Mouse (Mus musculus) heart, adult 9 months (tissue): ENCODE results near the gene Pbx2.

ENCODE experiments used
- DNase-seq, 2 experiments: peaks; one replicate each; pipeline ENCODE4 v3.0.0; 2022; ENCODE audit warnings: low spot score in 2 of 2

Gene Pbx2

GRCm38 (mm10) chr17:34603375-34604060, 12.5 kb downstream of the Pbx2 start, which contains the start of gene Rnf5:
TSS of gene Rnf5 (minus strand) at chr17:34603690.
- DNase-seq: peak; percentile 100

- peak; percentile 99 for DNase-seq
Measured at GRCm38 (mm10) chr17:34604061-34604508, 13.0 kb downstream of the Pbx2 start, which contains the start of gene Agpat1. TSS of gene Agpat1 (plus strand) at chr17:34604262.

GRCm38 (mm10) chr17:34604511-34605237, 13.6 kb downstream of the Pbx2 start:
- no peak for DNase-seq

GRCm38 (mm10) chr17:34605609-34606008, 14.5 kb downstream of the Pbx2 start:
- peak; percentile 97 for DNase-seq

GRCm38 (mm10) chr17:34606186-34607039, 15.3 kb downstream of the Pbx2 start:
- DNase-seq: no peak

GRCm38 (mm10) chr17:34607997-34608396, 16.9 kb downstream of the Pbx2 start:
- DNase-seq: no peak

GRCm38 (mm10) chr17:34611050-34611449, 20.0 kb downstream of the Pbx2 start:
- DNase-seq: no peak

- no peak for DNase-seq
Measured at GRCm38 (mm10) chr17:34613054-34613645, 22.1 kb downstream of the Pbx2 start.

GRCm38 (mm10) chr17:34613830-34614229, 22.8 kb downstream of the Pbx2 start:
- DNase-seq: no peak

- DNase-seq: no peak
Measured at GRCm38 (mm10) chr17:34615871-34616270, 24.8 kb downstream of the Pbx2 start, which contains the start of gene Egfl8. TSS of gene Egfl8 (minus strand) at chr17:34615971.

GRCm38 (mm10) chr17:34618999-34619398, 27.9 kb downstream of the Pbx2 start:
- peak in 1 of 2 experiments; percentile 64 for DNase-seq

- no peak for DNase-seq
Measured at GRCm38 (mm10) chr17:34621006-34621405, 29.9 kb downstream of the Pbx2 start.

GRCm38 (mm10) chr17:34623161-34623560, 32.1 kb downstream of the Pbx2 start:
- no peak for DNase-seq

GRCm38 (mm10) chr17:34624981-34625380, 33.9 kb downstream of the Pbx2 start:
- DNase-seq: no peak

- DNase-seq: no peak
Measured at GRCm38 (mm10) chr17:34626062-34626772, 35.2 kb downstream of the Pbx2 start.

GRCm38 (mm10) chr17:34626773-34627092, 35.7 kb downstream of the Pbx2 start:
- no peak for DNase-seq

- peak; percentile 89 to 90 for DNase-seq
Measured at GRCm38 (mm10) chr17:34627093-34627942, 36.3 kb downstream of the Pbx2 start.

GRCm38 (mm10) chr17:34627943-34628643, 37.0 kb downstream of the Pbx2 start, which contains the start of gene Ppt2:
TSS of gene Ppt2 (minus strand) at chr17:34628510.
- peak in 1 of 2 experiments; percentile 54 for DNase-seq

- DNase-seq: no peak
Measured at GRCm38 (mm10) chr17:34628644-34628967, 37.5 kb downstream of the Pbx2 start.
